Mouse (Mus musculus): ENCODE measurements around the gene Ggt5.

DNA sequence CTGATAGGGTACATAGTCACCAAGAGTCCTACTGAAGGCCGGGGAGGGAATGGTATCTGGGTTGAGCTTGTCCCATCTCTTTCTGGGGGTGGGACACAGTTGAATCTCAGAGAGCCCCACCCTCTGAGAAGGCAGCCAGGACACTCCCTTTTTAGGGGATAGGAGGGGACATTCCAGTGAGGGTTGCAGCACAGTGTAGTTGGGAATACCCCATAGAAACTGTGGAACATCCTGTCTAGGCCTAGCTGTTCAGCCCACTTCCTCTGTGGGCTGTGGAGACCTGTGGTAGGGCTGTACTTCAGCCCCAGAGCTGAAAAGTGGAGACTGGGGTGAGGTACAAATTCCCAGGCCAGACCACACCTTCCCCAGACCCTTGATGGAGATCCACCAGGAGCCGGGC lies 53.8 kb downstream of the Ggt5 start:
- TF ChIP-seq EP300 (IDR thresholded peaks at IDR 0.05; ENCODE audit: low read depth) (no peak), CTCF (IDR thresholded peaks at IDR 0.05; ENCODE audit: low read depth) (no peak)
